Mouse (Mus musculus) thymus, adult 2 months (tissue): ENCODE measurements around the gene Stk24.

Experiments
- CTCF ChIP-seq: fragments of 200-500 bp; IDR thresholded peaks from 2 replicates; pipeline ENCODE4 v1.5.1; 2012; ENCODE audit warnings: mild to moderate bottlenecking, control low read depth, low read length, moderate library complexity, borderline replicate concordance; ENCODE audit not compliant: control insufficient read depth, poor library complexity, insufficient read depth; ENCODE audit errors: extremely low read depth
- POLR2A ChIP-seq: fragments of 200-500 bp; IDR thresholded peaks from 2 replicates; pipeline ENCODE4 v1.6.1; 2012; ENCODE audit warnings: mild to moderate bottlenecking, low read length, control low read depth, moderate library complexity; ENCODE audit not compliant: control insufficient read depth, poor library complexity, insufficient read depth; ENCODE audit errors: extremely low read depth

GRCm38 (mm10) chr14:121326432-121326831 lies 53.4 kb downstream of the Stk24 start:
- TF ChIP-seq CTCF, result no peak
- TF ChIP-seq POLR2A, result no peak
